ENCODE assay signal across 8 mouse cellular contexts in genomic region chr2:34874271-34874670, GRCm38 (mm10). TPM values are rescaled to one million over a fixed set of nuclear protein-coding genes. Genes with fewer than 3 reads are reported as not detected.
DNase-seq lines count a peak whose midpoint lies in the region; ATAC-seq and TF ChIP-seq lines count a peak whose summit lies in the region.

Gene Cutal, plus strand, starts transcription at chr2:34874396.

- no peak within 1 kb of the TSS for H3K27ac ChIP-seq in testis, adult 2 months (ENCODE audit: control insufficient read depth, insufficient read depth, low read depth, low read length)
- no peak within 1 kb of the TSS for H3K27ac ChIP-seq in hindbrain, embryonic 15.5 days (replicated peaks)
- peak within 1 kb of the TSS; percentile 99 for H3K27ac ChIP-seq in liver, adult 2 months (replicated peaks; ENCODE audit: insufficient read depth, low read depth, low read length)
- no peak within 1 kb of the TSS for H3K27ac ChIP-seq in neural tube, embryonic 13.5 days (replicated peaks)

- no peak for DNase-seq in testis, postnatal 10 days (ENCODE audit: low spot score)
- no peak for DNase-seq in liver, adult 2 months (ENCODE audit: extremely low read depth, low read depth, low spot score)
- no peak for DNase-seq in spleen, postnatal 36 days (ENCODE audit: low spot score in 2 of 2)
- DNase-seq in B cell, adult 2 months = no peak

- peak within 1 kb of the TSS; percentile 31 for H3K4me2 ChIP-seq in hindbrain, embryonic 15.5 days
- peak within 1 kb of the TSS; percentile 38 for H3K4me2 ChIP-seq in neural tube, embryonic 13.5 days

- no peak for TF ChIP-seq CTCF in testis, adult 2 months (IDR thresholded peaks at IDR 0.05; ENCODE audit: control insufficient read depth, insufficient read depth, insufficient replicate concordance, low read depth, low read length)
- no peak for TF ChIP-seq CTCF in liver, adult 2 months (IDR thresholded peaks at IDR 0.05; ENCODE audit: low read depth, low read length)

- 5% methylated on average over 14 of the region's 14 CpGs for WGBS in hindbrain, embryonic 15.5 days
- WGBS in liver, adult 2 months = 5% methylated on average over 14 of the region's 14 CpGs
- 2% methylated on average over 14 of the region's 14 CpGs for WGBS in neural tube, embryonic 13.5 days

- ATAC-seq in hindbrain, embryonic 15.5 days (ENCODE audit: low FRiP score, low read depth) = no peak
- no peak for ATAC-seq in neural tube, embryonic 13.5 days (ENCODE audit: low read depth)
- no peak for ATAC-seq in erythroid progenitor cell, adult 5-6 weeks (replicated peaks; ENCODE audit: low FRiP score, poor library complexity, severe bottlenecking)

- no peaks in the 10 kb centered on the region for H3K9me3 ChIP-seq in hindbrain, embryonic 15.5 days
- no peaks in the 10 kb centered on the region for H3K9me3 ChIP-seq in neural tube, embryonic 13.5 days

- H3K27me3 ChIP-seq in testis, adult 2 months (ENCODE audit: control insufficient read depth, insufficient read depth, low read length) = no peaks in the 10 kb centered on the region
- peaks cover 23% of the 10 kb centered on the region for H3K27me3 ChIP-seq in hindbrain, embryonic 15.5 days
- no peaks in the 10 kb centered on the region for H3K27me3 ChIP-seq in liver, adult 2 months (ENCODE audit: control insufficient read depth, insufficient read depth, low read length)
- peaks cover 41% of the 10 kb centered on the region for H3K27me3 ChIP-seq in neural tube, embryonic 13.5 days

- peak within 1 kb of the TSS; percentile 3; the same call in 1 of the 2 replicates for H3K4me3 ChIP-seq in testis, adult 2 months (ENCODE audit: control insufficient read depth, low read depth, low read length)
- no peak within 1 kb of the TSS for H3K4me3 ChIP-seq in hindbrain, embryonic 15.5 days
- peak within 1 kb of the TSS; percentile 85 for H3K4me3 ChIP-seq in liver, adult 2 months (ENCODE audit: insufficient read depth, low read depth, low read length)
- H3K4me3 ChIP-seq in neural tube, embryonic 13.5 days = no peak within 1 kb of the TSS; the same call in 1 of the 2 replicates

- H3K79me2 ChIP-seq in liver, adult 2 months (ENCODE audit: control insufficient read depth, insufficient read depth, low read length) = peaks cover 28% of the 10 kb centered on the region

- H3K36me3 ChIP-seq in testis, adult 2 months (ENCODE audit: control insufficient read depth, insufficient read depth, low read length) = no peaks in the 10 kb centered on the region
- no peaks in the 10 kb centered on the region for H3K36me3 ChIP-seq in hindbrain, embryonic 15.5 days
- H3K36me3 ChIP-seq in liver, adult 2 months (ENCODE audit: control insufficient read depth, insufficient read depth, low read length) = no peaks in the 10 kb centered on the region
- no peaks in the 10 kb centered on the region for H3K36me3 ChIP-seq in neural tube, embryonic 13.5 days

- no peak within 1 kb of the TSS for H3K9ac ChIP-seq in hindbrain, embryonic 15.5 days
- peak within 1 kb of the TSS; percentile 86 for H3K9ac ChIP-seq in liver, adult 2 months (ENCODE audit: low read depth, low read length)
- peak within 1 kb of the TSS; percentile 31 for H3K9ac ChIP-seq in neural tube, embryonic 13.5 days

- no peak for TF ChIP-seq POLR2A in testis, adult 2 months (IDR thresholded peaks at IDR 0.05; ENCODE audit: control insufficient read depth, low read depth, low read length)
- peak; percentile 62 for TF ChIP-seq POLR2A in liver, adult 2 months (IDR thresholded peaks at IDR 0.05; ENCODE audit: extremely low read depth, insufficient read depth, low read length)

- H3K4me1 ChIP-seq in testis, adult 2 months (ENCODE audit: control insufficient read depth, insufficient read depth, low read length) = peaks cover 5% of the 10 kb centered on the region
- H3K4me1 ChIP-seq in hindbrain, embryonic 15.5 days (replicated peaks) = peaks cover 13% of the 10 kb centered on the region
- peaks cover 12% of the 10 kb centered on the region for H3K4me1 ChIP-seq in liver, adult 2 months (ENCODE audit: control insufficient read depth, insufficient read depth, low read length)
- peaks cover 22% of the 10 kb centered on the region for H3K4me1 ChIP-seq in neural tube, embryonic 13.5 days (replicated peaks)

RNA-seq across cellular contexts. Expression of gene Cutal, which starts in this region (rescaled TPM):
- 0.12 and 3.8 TPM in 2 replicates for polyA plus RNA-seq in testis, adult 2 months (2012; rRNA removed)
- 0.32 and 0.39 TPM in 2 replicates for polyA plus RNA-seq in hindbrain, embryonic 15.5 days (2015; fragmentation: Nextera tagmentation; extraction: Ambion mirVana)
- 48.2 and 48.6 TPM in 2 replicates for total RNA-seq in liver, adult 2 months (2014; rRNA removed)
- 341 and 358 TPM in 2 replicates for polyA plus RNA-seq in liver, adult 2 months (2012; rRNA removed)
- polyA plus RNA-seq in neural tube, embryonic 13.5 days (2015; fragmentation: Nextera tagmentation; extraction: Ambion mirVana) = 0.21 and 0.30 TPM in 2 replicates
- total RNA-seq in erythroid progenitor cell, adult 5-6 weeks (2015; ENCODE audit: low replicate concordance) = not detected in 2 replicates
- not detected in 2 replicates for total RNA-seq in erythroid progenitor cell, adult 5-6 weeks (2017; ENCODE audit: low replicate concordance)

Comparison
In these comparisons a context has a peak if more than half of its experiments do, and no peak if none do; other contexts are left out.
1. RNA of gene Cutal (total RNA-seq): 48.2 to 48.6 TPM in liver, adult 2 months; not detected in erythroid progenitor cell, adult 5-6 weeks; every median in the first group is over 10 times any median in the second.
2. RNA of gene Cutal (polyA plus RNA-seq): 341 to 358 TPM in liver, adult 2 months; 0.32 to 0.39 TPM in hindbrain, embryonic 15.5 days, 0.21 to 0.30 TPM in neural tube, embryonic 13.5 days and 0.12 to 3.8 TPM in testis, adult 2 months; every median in the first group is over 10 times any median in the second.
3. H3K4me3 ChIP-seq: peak in testis, adult 2 months (single experiment) and liver, adult 2 months (single experiment); none in hindbrain, embryonic 15.5 days (single experiment) and neural tube, embryonic 13.5 days (single experiment).